Mouse (Mus musculus) limb, embryonic 13.5 days (tissue): ENCODE data around the gene Ndn. TPM values are rescaled to one million over a fixed set of nuclear protein-coding genes. Genes with fewer than 3 reads are reported as not detected.
A peak's percentile ranks its signal among the peaks of the same experiment; 100 is the strongest.

ENCODE experiments used
- ATAC-seq: fragments of 200-750 bp; cut with Nextera tagmentation; 2 replicates; pipeline ENCODE4 v1.8.0; 2017; ENCODE audit warnings: low read depth, moderate number of reproducible peaks, moderate TSS enrichment; ENCODE audit not compliant: low FRiP score
- H3K27ac ChIP-seq: fragments of 300-500 bp; sonication (generic); 2 replicates; pipeline ENCODE4 v1.5.1; 2015; ENCODE audit warnings: inconsistent platforms, mild to moderate bottlenecking, moderate library complexity
- H3K27me3 ChIP-seq: fragments of 300-500 bp; sonication (generic); 2 replicates; pipeline ENCODE4 v1.6.1; 2015; ENCODE audit warnings: mild to moderate bottlenecking, inconsistent platforms
- H3K36me3 ChIP-seq: fragments of 300-500 bp; sonication (generic); 2 replicates; pipeline ENCODE4 v1.6.1; 2015; ENCODE audit warnings: inconsistent platforms, mild to moderate bottlenecking, moderate library complexity
- H3K4me1 ChIP-seq: fragments of 300-500 bp; sonication (generic); 2 replicates; pipeline ENCODE4 v1.6.1; 2015; ENCODE audit warnings: inconsistent platforms
- H3K4me2 ChIP-seq: fragments of 300-500 bp; sonication (generic); replicated peaks from 2 replicates; pipeline ENCODE4 v1.6.1; 2015; ENCODE audit warnings: inconsistent platforms, mild to moderate bottlenecking, moderate library complexity
- H3K4me3 ChIP-seq: fragments of 300-500 bp; sonication (generic); 2 replicates; pipeline ENCODE4 v1.5.1; 2015; ENCODE audit warnings: moderate library complexity, mild to moderate bottlenecking, inconsistent platforms
- H3K9ac ChIP-seq: fragments of 300-500 bp; sonication (generic); 2 replicates; pipeline ENCODE4 v1.6.1; 2015; ENCODE audit warnings: mild to moderate bottlenecking, inconsistent platforms
- H3K9me3 ChIP-seq: fragments of 300-500 bp; sonication (generic); 2 replicates; pipeline ENCODE4 v1.6.1; 2016; ENCODE audit warnings: inconsistent platforms
- WGBS: fragments of 180-500 bp; shearing (Covaris S2); methylation state at CpG from one replicate; pipeline ENCODE4 v1.1.7; 2015; 5-methylcytosine and 5-hydroxymethylcytosine counted together
- polyA plus RNA-seq: library from polyadenylated mRNA; unstranded; fragments of >200 nt; fragmentation: Nextera tagmentation; extraction: Ambion mirVana; gene quantifications from 2 replicates; pipeline ENCODE4 v1.2.1, GENCODE M21; 2015

Ndn gene
- polyA plus RNA-seq, 1 experiment from 2014 or later, result 124 TPM

DNA sequence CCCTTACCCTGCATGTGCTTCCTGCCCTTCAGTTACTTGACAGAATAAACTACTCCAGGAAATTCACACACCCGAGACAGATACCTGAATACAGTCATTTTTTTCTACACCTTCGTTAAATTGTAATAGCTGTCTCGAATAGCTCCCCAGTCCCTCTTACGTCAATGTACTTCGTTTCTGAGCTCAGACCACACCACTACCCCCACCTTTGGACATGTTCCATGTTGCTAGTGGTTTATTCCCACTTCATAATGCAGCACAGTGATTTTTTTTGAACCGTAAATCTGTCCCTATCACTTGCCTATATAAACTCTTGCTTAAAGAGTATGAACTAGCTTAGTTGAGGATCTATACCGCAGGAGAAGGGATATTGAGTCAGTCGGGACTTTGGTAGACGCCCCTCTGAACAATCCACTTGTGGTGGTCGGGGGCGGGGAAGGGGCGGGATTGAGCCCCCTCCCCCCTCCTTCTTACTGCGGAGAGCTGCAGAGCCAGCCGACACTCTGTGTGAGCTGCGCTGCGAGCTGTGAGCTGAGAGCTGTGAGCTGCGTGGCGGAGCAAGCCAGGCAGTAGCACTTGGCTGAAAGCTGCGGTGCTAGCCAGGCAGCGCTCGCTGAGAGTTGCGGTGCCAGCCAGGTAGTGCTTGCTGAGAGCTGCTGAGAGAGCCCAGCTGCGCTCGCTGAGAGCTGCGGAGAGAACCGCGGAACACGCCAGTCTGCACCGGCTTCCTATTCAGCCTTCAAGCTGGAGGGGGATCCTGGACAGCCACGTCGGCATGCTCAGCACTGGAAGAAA lies 30.3 kb downstream of the Ndn start, which contains the start of gene Magel2:
Magel2 (plus strand) TSS at position 501 of the 795 bp plus-strand sequence.
- ATAC-seq, result peak; percentile 96
- Histone ChIP-seq H3K27ac (peak within 1 kb of the TSS; percentile 58), H3K27me3 (no peaks in the 10 kb centered on the region), H3K9me3 (peaks cover 28% of the 10 kb centered on the region), H3K4me1 (no peaks in the 10 kb centered on the region), H3K9ac (peak within 1 kb of the TSS; percentile 68), H3K36me3 (no peaks in the 10 kb centered on the region), H3K4me3 (peak within 1 kb of the TSS; percentile 57), H3K4me2 (peak within 1 kb of the TSS; percentile 72)
- 19% methylated on average over 31 of the region's 31 CpGs for WGBS

DNA sequence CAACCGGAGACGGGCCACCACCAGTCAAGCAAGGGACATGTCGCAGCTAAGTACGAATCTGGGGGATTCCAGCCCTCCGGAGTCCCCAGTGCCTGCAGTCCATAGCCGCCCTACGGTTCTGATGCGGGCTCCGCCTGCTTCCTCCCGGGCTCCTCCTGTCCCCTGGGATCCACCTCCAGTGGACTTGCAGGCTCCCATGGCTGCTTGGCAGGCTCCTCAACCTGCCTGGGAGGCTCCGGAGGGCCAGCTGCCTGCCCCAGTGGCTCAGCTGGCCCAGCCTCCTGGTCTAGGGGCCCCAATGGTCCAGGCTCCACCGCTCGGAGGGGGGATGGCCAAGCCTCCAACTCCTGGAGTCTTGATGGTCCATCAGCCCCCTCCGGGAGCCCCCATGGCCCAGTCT lies 30.9 kb downstream of the Ndn start:
- no peak overlapping the region for H3K27ac ChIP-seq
- H3K4me3 ChIP-seq, result peak overlapping the region; percentile 57
- H3K4me1 ChIP-seq, result no peaks in the 10 kb centered on the region
- H3K36me3 ChIP-seq, result no peaks in the 10 kb centered on the region
- peak overlapping the region; percentile 68 for H3K9ac ChIP-seq
- H3K9me3 ChIP-seq, result peaks cover 28% of the 10 kb centered on the region
- no peaks in the 10 kb centered on the region for H3K27me3 ChIP-seq
- H3K4me2 ChIP-seq, result peak overlapping the region; percentile 72
- peak; percentile 33; the same call in 1 of the 2 replicates for ATAC-seq
- WGBS, result 29% methylated on average over 14 of the region's 14 CpGs

DNA sequence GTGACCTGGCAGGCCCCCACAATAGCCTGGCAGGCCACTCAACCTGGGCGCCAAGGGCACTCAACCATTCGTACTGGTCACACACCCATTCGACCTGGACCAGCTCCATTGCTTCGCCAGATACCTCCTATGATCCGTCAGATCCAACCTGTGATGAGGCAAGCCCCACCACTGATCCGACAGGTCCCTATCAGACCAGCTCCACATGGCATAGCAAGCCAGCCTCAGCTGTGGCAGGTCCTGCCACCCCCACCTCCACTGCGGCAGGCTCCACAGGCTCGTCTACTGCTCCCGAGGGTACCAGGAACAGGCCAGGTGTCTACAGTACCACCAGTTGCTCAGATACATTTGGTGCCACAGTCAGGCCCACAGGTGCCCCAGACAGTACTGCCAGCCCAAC lies 32.2 kb downstream of the Ndn start:
- Histone ChIP-seq H3K27ac (no peak overlapping the region), H3K9me3 (peaks cover 28% of the 10 kb centered on the region), H3K36me3 (no peaks in the 10 kb centered on the region), H3K4me2 (peak overlapping the region; percentile 72; the same call in 1 of the 2 replicates), H3K4me1 (no peaks in the 10 kb centered on the region), H3K27me3 (no peaks in the 10 kb centered on the region), H3K9ac (no peak overlapping the region), H3K4me3 (no peak overlapping the region)
- WGBS, result 91% methylated on average over 9 of the region's 9 CpGs
- ATAC-seq, result no peak

DNA sequence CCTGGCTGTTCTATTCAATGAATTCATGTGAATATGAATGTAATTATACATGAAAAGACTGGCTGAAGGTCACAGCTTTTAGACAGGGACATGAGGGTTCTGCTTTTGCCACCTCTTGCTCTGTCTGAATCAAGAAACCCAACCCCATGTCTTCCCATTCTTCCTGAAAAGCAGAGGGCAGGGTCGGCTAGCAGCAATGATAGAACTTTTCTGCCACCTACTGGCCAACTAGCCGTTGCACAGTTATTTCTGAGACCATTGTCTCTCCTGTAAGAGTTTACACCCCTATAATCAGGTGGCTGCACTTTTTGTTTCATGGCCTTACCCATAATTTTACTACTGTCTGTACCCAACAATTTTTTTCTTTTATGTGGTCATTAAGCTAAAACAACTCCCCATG lies 36.0 kb downstream of the Ndn start:
- 0 out of 2 replicates have a peak, but pooled peaks have one; percentile 51 for ATAC-seq
- 5% methylated on average over 2 of the region's 2 CpGs for WGBS

GRCm38 (mm10) chr7:62388291-62388690 lies 41.9 kb downstream of the Ndn start:
- H3K27ac ChIP-seq, result no peak overlapping the region
- no peak overlapping the region for H3K4me2 ChIP-seq
- no peak overlapping the region for H3K9ac ChIP-seq
- no peak overlapping the region for H3K4me3 ChIP-seq
- H3K9me3 ChIP-seq, result no peaks in the 10 kb centered on the region
- no peaks in the 10 kb centered on the region for H3K4me1 ChIP-seq
- 48% methylated on average over 4 of the region's 4 CpGs for WGBS
- H3K36me3 ChIP-seq, result no peaks in the 10 kb centered on the region
- H3K27me3 ChIP-seq, result no peaks in the 10 kb centered on the region
- ATAC-seq, result no peak

More for the DNA sequence above, 36.0 kb downstream of the Ndn start:
- no peaks in the 10 kb centered on the region for H3K4me1 ChIP-seq
- no peak overlapping the region for H3K9ac ChIP-seq
- H3K27ac ChIP-seq, result no peak overlapping the region
- no peaks in the 10 kb centered on the region for H3K27me3 ChIP-seq
- no peak overlapping the region for H3K4me2 ChIP-seq
- peaks cover 22% of the 10 kb centered on the region for H3K9me3 ChIP-seq
- H3K4me3 ChIP-seq, result no peak overlapping the region
- no peaks in the 10 kb centered on the region for H3K36me3 ChIP-seq

GRCm38 (mm10) chr7:62392202-62392601 lies 45.8 kb downstream of the Ndn start:
- H3K27me3 ChIP-seq, result no peaks in the 10 kb centered on the region
- H3K9ac ChIP-seq, result no peak overlapping the region
- no peak overlapping the region for H3K4me3 ChIP-seq
- no peaks in the 10 kb centered on the region for H3K4me1 ChIP-seq
- H3K9me3 ChIP-seq, result 0 out of 2 replicates have a peak, but pooled peaks cover 4% of the 10 kb centered on the region
- no peak overlapping the region for H3K4me2 ChIP-seq
- no peak overlapping the region for H3K27ac ChIP-seq
- no peak for ATAC-seq
- 41% methylated on average over 1 of the region's 1 CpGs for WGBS
- H3K36me3 ChIP-seq, result no peaks in the 10 kb centered on the region

Other genes starting within 250 kb of the Ndn start
- 5.0 and 5.4 TPM in 2 replicates for gene Magel2, start 30.4 kb downstream of the Ndn start, polyA plus RNA-seq
- 7.8 and 8.3 TPM in 2 replicates for gene Mkrn3, start 73.6 kb downstream of the Ndn start, polyA plus RNA-seq
- 43.4 and 46.2 TPM in 2 replicates for gene Peg12, start 117.9 kb downstream of the Ndn start, polyA plus RNA-seq